Mouse (Mus musculus) urinary bladder, postnatal 25 days (tissue): ENCODE measurements around the gene Snx3.
A peak's percentile ranks its signal among the peaks of the same experiment; 100 is the strongest.

Experiments used
- DNase-seq: peaks from one replicate; pipeline ENCODE4 v3.0.0; 2022; ENCODE audit warnings: low spot score

Snx3 gene

DNA sequence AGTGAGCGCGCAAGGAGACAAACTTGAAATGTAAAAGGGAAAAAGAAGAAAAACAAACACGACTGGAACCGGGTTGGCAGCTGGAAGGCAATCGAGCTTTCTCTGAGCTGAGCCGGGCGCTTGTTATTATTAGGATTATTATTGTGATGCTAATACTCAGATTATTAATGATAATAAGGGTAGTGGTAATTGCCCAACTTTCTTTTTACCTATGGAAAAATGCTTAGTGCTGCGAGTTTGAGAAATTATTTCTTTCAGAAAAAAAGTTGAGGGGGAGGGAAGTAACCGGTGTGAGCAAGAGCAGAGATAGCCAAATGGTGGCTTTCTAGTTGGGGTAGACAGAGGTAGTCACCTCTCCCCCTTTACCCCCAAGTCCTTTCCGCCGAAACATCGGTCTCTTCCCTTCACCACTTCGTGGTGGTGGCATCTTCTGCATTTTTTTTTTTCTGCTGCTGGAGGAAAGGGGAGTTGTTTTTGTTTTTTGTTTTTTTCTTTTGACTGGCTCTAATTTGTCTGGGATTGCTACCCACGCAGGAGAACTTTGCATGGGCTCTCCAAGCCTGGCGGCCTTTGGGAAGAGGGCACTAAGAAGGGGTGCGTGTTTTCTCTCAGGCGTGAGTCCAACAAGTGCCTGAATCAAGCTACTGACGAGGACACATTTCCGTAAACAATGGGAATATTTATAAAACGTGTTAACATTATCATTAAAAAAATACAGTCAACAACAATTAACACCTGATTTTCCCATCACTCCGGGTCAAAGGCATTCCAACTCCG is 77.1 kb downstream of the Snx3 start:
- DNase-seq = no peak

DNA sequence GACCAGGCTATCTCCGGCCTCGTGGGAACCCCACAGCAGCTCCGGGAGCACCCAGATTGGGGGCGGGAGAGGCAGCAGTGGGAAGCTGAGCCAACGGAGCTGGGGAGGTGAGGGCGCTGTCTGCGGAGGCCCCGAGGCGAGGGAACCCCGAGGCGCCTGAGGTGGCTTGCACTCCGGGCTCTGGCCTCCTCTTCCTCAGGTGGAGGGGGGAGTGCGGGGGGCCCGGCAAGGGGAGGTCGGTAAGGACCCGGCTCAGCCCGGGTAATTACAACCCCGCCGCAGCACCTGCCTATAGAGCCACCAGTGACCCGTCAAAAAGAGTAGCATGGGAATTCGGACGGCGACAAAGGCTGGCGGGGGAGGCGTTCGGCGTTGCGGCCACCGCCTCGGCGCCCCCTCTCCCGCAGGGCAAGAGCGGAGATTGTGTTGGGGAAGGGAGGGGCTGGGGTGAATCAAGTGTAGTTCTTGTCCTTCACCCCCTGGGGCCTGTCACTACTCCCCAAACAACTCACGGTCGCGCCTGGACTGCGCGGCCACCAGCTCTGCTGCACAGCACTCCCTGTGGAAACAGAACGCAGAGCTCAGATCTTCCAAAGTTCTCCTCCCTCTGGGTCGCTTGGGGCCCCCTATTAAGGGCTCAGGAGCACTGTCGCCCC is 77.8 kb downstream of the Snx3 start:
- DNase-seq = no peak

DNA sequence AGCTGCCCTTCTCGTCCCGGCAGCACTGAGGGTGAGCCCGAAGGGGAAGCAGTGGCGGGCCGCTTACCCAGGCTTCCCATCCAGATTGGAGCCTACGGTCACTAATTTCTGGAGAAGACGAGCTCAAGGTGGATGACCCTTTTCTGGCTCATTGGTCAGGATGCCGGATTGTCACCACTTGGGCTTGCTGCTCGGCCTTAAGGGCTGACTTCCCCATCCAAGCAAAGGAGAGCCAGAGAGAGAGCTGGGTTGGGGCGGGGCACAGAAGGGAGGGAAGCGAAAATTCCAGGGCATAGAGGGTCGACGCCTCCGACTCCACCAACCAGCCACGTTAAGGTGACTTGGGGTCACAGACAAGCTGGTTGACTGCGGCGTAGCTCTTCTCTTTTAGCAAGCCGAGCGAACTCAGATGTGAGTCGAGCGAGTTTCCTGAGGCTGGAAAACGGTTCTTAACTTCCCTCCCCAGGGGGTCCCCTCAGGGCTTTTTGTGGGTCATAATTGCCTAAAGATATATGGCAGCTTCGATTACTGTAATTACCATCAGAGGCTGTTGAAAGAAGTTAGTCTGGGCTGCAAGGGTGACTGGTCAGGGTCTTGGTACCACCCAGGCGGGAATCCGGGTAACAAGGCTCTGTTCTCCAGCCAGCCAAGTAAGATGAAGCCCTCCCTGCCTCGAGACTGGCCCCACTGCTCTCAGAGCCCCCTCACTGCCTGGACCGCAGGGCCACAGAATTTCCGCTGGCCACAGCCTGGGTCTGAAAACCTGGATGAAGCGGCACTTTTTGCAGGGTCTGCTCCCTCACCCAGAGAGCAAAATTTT is 78.5 kb downstream of the Snx3 start:
- DNase-seq = no peak

DNA sequence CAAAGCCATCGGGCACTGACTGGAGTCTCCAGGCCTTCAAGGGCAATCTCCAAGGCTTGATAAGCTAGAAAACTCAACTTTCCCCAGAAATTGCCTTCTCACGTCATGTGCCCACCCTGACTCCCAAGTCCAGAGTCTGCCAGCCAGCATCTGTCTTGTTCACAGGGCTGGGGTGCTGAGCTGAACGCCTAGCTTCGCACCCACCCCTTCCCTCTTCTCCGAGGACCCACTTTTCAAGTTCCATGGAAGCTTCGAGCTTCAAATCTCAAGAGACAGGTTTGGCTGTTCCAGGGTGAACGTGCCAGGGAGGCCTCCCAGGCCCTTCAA is 79.1 kb downstream of the Snx3 start:
- no peak for DNase-seq

DNA sequence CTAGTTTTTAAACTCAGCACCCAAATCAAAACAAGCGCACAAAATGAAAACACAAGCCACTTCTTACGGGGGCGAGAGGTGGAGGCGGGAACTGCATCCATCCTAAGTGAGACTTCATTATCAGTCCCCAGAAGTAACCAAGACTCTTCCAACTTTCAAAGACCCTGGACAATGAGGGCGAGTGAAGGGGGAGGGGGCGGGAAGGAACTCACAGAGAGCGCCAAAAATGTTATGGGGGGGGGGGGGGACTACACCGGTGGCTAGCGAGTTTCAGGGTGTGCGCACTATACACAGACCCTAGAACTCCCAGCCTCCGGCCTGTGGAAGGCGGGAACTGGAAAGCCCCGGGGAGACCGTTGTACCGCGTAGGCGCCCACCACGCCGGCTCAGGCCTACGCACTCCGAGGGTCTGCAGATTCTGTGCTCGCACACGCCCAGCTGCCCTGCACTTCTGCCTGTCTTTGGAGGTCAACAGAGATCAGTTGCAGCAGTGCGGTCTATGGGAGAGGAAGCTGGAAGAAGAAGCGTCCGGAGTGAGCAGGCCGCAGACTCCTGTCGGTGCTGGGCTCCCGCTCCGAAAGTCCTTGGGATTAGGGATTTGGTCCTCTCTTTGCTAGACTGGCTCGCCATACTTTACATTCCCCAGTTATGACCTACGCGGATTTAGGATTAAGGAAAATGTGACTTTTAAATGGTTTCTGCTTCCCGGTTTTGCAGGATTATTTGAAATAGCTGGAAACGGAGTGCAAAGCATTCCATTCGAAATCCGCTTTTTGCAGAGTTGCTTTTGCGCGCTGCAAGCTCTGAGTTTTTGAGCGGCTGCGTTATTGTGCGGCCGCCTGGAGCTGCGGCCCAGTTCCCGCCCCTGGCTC is 80.1 kb downstream of the Snx3 start:
- peak; percentile 6 for DNase-seq

DNA sequence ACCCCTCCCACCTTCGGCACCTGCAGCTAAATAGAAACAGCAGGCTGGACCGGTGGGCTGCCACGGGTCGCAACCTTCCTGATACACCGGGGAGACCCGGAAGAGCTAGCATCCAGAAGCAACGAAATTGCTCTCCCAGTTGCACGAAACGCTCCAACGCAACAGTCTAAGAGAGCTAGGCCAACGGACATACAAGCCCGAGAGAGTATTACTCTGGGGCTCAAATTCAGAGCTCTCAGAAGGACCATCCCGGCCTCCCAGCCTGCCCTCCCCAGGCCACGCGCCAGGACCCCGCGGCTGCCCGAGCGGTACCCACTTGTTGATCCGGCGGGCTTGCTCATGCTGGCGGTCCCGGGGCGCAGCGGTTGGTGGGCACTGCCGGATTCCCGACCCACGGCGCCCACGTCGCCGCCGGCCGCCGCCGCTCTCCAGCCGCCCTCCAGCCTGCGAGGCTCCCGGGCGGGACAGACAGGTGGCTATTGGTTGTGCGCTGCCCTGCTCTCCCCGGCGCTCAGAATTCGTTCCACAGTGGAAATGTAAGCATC is 80.8 kb downstream of the Snx3 start:
- peak; percentile 6 for DNase-seq

DNA sequence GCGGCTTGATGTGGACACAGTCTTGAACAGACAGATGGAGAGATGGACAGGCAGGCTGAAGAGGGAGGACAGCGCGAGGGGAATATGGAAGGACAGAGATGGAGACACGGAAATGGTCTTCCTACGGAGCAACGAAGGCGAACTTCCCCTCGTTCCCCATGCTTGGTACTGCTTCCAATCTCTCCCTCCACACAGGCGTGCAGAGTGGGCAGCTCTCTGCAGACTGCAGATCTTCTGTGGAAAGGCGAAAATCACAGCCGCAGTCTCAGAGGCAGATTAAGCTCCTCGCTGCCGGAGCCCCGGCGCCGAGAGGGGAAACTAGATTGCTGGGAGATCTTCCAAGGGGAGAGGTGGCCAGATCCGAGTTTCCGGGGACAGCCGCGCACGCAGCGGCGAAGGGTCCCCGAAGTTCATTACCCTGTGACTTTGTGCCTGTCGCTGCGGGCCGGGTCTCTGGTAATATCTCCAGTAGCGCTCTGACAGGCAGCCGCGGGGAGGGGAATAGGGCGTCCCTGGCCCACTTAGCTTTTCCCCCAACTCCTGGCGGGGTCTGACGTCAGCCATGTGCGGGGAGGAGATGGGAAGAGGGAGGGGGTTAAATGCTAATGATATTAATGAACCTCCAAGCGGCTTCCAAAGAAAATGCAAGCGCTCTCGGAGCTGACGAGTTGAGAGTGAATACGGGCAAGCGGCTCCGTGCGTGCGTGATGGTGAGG is 81.5 kb downstream of the Snx3 start, which contains the start of the genes Nr2e1 and Ostm1:
TSS of gene Nr2e1 (minus strand) at position 476 of the 716 bp plus-strand sequence.
TSS of gene Ostm1 (plus strand) at position 666 of the 716 bp plus-strand sequence.
- peak; percentile 11 for DNase-seq

DNA sequence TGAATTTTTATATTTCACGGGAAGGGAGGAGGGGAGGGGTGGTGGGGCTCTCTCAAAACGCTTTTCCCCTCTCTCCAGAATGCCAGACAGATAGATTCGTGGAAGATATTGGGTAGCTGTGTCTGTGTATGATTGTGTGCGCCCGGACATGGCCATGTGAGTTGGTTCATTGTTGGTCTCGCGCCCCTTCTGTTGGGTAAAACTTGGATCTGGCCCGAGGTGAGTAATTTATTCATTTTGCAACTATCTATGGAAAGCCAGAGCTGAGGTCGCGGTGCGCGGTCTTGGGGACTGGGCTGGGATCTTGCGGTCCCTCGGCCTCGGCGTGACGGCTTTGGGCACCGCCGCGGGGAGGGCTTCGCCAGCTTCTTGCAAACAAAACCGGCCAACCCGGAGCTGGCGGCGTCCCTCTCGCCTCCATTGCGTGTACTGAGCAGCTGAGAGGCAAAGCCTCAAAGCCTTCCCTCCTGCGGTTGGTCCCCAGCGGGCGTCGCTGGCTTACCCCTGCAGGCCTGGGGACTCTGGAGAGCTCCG is 82.1 kb downstream of the Snx3 start:
- DNase-seq = no peak

DNA sequence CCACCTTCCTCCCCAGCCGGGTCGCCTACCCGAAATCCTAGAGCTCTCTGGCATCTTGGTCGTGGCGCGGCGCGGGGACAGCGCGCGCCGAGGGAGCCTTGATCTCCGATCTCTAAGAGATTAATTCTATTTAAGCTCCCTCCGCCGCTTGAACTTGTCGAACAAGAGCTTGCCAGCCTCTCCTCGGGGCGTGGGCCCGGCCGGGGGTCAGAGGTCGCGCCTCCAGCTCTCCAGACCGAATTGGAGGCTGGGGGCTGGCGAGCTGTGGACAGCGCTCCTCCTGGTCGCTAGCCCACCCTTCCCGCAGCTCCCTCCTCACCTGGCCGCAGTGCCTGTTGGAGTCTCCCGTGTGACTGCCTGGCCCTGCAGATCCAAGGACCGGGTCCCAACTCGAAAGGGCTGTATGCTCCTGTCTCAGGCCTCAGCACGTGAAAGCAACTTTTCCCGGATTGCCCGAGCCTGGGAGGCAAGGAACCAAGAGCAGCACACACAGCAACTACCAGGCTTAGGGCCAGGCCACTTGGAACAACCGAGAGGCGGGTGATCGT is 82.7 kb downstream of the Snx3 start:
- DNase-seq = no peak
